Mouse (Mus musculus): Measurements from ENCODE around the gene Gm10184. TPM values are rescaled to one million over a fixed set of nuclear protein-coding genes. Genes with fewer than 3 reads are reported as not detected.
"Not testable (repeated sequence)": the region's sequence is repeated elsewhere in the genome, so short reads cannot be mapped to it uniquely, and the experiment has no call there.

The Gm10184 gene
- 11.7 and 15.8 TPM in 2 replicates for total RNA-seq (2014; fragmentation: Nextera tagmentation)
- total RNA-seq (2017) = 106 and 113 TPM in 2 replicates

DNA sequence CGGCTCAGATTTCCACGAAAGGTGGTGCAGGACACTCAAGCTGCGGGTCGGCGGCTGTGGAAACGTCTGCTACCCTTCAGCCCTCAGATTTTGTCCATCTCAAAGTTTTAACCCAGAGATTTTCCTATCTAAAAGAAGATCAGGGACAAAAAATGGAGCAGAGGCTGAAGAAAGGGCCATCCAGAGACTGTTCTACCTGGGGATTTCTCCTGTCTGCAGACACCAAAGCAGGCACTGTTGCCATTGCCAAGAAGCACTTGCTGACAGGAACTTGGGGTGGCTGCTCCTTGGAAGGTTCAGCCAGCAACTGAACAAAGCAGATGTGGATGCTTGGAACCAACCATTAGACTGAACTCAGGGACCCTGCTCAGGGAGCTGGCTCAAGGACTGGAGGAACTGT is at the start of gene Gm10184:
Gene Gm10184, minus strand, starts transcription at position 101 of the 400 bp plus-strand sequence.
- ATAC-seq (replicated peaks; ENCODE audit: low FRiP score, low TSS enrichment, poor library complexity, severe bottlenecking) = no peak

DNA sequence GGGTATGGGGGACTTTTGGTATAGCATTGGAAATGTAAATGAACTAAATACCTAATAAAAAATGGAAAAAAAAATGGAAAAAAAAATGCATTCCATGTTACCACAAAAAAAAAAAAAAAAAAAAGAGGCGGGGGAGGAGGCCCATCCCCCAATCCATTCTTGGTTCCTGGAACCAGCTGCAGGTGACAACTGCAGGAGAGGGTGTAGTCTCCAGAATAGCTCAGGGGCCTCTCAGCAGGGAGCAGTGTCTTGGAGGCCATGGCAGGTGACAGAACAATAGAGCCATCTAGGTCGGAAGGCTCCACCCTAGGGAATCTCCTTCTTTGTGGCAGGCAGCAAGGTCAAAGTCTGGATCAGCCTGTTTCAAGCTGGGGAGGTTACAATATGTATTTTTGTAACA is 23.7 kb upstream of the Gm10184 start:
- ATAC-seq (replicated peaks; ENCODE audit: low FRiP score, low TSS enrichment, poor library complexity, severe bottlenecking) = no peak

DNA sequence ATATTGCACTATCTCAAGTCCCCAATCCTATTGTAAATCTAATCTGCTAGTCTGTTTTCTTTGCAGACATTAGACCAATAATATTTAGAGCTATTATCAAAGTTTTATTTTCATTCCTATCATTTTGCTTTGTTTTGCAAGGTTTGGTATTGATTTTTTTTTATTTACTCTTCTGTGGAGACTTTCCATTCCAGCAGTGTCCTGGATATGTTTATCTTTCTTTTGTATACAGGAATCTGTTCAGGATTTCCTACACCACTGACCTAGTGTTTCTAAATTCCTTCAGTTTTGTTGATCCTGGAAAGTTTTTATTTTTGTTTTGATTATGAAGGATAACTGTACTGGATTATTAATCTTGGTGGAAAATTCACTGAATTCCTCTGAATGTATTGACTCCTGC is 2.6 kb downstream of the Gm10184 start:
- ATAC-seq (replicated peaks; ENCODE audit: low FRiP score, low TSS enrichment, poor library complexity, severe bottlenecking) = no peak

DNA sequence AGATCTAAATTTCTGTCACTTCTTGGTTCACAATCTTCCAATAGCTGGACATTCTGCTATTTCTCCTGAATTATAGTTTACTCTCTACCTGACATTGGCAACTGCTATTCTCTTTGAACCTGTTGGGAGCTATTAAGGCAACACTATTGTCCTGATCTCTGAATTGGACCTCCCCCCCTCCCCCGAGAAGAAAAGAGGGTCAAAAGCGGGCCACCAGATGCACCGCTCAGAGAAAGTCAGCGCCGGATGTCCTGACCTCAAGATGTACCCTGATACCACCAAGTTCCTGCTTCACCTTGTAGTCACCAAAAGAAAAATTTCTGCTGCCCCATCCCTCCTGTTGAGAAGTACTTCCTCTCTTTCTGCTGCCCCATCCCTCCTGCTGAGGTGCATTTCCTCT is 5.5 kb downstream of the Gm10184 start:
- ATAC-seq (replicated peaks; ENCODE audit: low FRiP score, low TSS enrichment, poor library complexity, severe bottlenecking) = not testable (repeated sequence)

GRCm38 (mm10) chr17:89902767-89903166 is 7.5 kb downstream of the Gm10184 start:
- ATAC-seq (replicated peaks; ENCODE audit: low FRiP score, low TSS enrichment, poor library complexity, severe bottlenecking) = no peak

GRCm38 (mm10) chr17:89900610-89901009 is 9.6 kb downstream of the Gm10184 start:
- ATAC-seq (replicated peaks; ENCODE audit: low FRiP score, low TSS enrichment, poor library complexity, severe bottlenecking) = no peak

DNA sequence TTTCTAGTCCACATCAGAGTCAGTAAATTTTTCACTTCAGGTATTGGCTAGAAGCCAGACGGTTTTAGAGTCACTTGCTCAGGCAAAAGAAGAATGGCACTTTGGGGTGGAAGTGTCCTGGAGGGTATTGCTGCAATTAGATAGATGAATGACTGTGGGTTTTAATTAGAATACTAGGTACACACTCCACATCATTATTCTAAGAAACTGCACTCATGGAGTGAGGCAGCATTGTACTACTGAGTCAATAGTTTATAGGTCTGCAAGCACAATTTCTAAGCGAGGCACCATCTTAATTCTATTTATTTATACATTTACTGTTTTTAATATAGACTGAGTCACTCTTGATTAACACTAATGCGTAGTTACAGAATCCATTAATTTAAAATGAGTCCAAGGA is 10.4 kb downstream of the Gm10184 start:
- ATAC-seq (replicated peaks; ENCODE audit: low FRiP score, low TSS enrichment, poor library complexity, severe bottlenecking) = no peak

GRCm38 (mm10) chr17:89864996-89865395 is 45.3 kb downstream of the Gm10184 start:
- no peak for ATAC-seq (replicated peaks; ENCODE audit: low FRiP score, low TSS enrichment, poor library complexity, severe bottlenecking)
